Mouse (Mus musculus): Measurements from ENCODE around the gene Atp4b. TPM values are rescaled to one million over a fixed set of nuclear protein-coding genes. Genes with fewer than 3 reads are reported as not detected.

Atp4b gene
- 0.23 and 0.52 TPM in 2 replicates for polyA plus RNA-seq (2012; rRNA removed)

- WGBS, result 82% methylated on average over 5 of the region's 5 CpGs
- no peak for DNase-seq (ENCODE audit: low read depth, low spot score)
Measured at GRCm38 (mm10) chr8:13396725-13397124, at the start of gene Atp4b. Gene Atp4b (minus strand): TSS chr8:13396825.

DNA sequence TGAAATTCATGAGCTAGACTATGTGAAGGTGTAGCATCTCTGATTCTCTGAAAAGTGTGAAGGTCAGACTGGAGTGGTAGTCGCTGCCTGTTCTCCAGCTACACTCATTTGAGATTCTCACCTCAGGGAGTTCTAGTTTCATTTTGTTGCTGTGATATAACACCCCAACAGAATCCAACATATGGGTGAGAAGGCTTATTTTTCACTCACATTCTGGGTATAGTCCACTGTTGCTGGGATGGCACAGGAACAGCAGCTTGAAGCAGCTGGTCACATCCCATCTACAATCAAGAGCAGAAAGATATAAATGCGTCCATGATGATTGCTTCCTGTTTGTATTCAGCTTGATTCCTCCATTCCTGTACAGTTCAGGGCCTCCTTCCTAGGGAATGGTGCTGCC is 45.5 kb upstream of the Atp4b start:
- DNase-seq (ENCODE audit: low read depth, low spot score), result no peak
- WGBS, result 85% methylated on average over 2 of the region's 2 CpGs

- no peak for DNase-seq (ENCODE audit: low read depth, low spot score)
- 65% methylated on average over 2 of the region's 2 CpGs for WGBS
Measured at GRCm38 (mm10) chr8:13437531-13437930, 40.9 kb upstream of the Atp4b start.

- DNase-seq (ENCODE audit: low read depth, low spot score), result no peak
- 14% methylated on average over 8 of the region's 8 CpGs for WGBS
Measured at GRCm38 (mm10) chr8:13436052-13436451, 39.4 kb upstream of the Atp4b start.

DNA sequence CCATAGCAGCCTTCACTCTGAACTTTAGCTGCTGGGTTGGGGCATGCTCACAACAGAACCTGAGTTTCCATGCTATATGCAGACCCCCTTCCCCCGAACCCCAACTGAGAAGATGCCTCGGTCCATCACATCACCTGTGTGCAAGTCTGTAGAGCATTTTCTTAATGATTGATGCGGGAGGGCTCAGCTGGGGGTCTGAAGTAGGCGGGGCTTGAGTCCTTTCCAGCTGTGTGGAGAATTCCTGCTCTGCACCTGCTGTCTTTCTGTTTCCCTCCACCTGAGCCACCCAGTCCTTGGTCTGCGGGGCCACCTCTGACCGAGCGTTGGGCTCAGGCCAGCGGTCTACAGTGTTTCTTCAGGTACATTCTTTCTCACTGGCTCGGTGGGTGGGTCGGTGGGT is 38.3 kb upstream of the Atp4b start, which contains the start of gene Tmem255b:
Gene Tmem255b (plus strand): TSS at position 301 of the 400 bp plus-strand sequence.
- WGBS, result 26% methylated on average over 10 of the region's 10 CpGs
- no peak for DNase-seq (ENCODE audit: low read depth, low spot score)

GRCm38 (mm10) chr8:13433130-13433529 is 36.5 kb upstream of the Atp4b start:
- DNase-seq (ENCODE audit: low read depth, low spot score), result no peak
- 36% methylated on average over 5 of the region's 5 CpGs for WGBS

GRCm38 (mm10) chr8:13430866-13431265 is 34.2 kb upstream of the Atp4b start:
- no peak for DNase-seq (ENCODE audit: low read depth, low spot score)

DNA sequence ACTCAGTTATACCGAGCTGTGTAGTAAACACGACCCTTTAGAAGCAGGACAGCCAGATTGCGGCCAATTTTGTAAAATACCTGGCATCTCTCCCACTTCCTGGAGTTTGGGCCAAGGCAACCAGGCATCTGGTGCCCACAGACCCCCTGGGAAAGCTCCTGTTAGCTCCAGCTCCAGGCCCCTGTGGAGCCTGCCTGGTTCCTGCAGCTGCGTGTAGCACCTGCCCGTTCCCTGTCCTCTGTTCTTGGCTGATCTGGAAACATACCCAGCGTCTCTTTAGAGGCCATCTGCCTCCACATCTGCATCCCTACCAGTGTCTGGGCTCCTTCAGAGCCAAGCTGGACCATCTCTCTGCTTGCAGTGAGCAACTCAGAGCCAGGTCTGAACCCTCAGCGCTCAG is 33.8 kb upstream of the Atp4b start:
- no peak for DNase-seq (ENCODE audit: low read depth, low spot score)
- 40% methylated on average over 7 of the region's 7 CpGs for WGBS

DNA sequence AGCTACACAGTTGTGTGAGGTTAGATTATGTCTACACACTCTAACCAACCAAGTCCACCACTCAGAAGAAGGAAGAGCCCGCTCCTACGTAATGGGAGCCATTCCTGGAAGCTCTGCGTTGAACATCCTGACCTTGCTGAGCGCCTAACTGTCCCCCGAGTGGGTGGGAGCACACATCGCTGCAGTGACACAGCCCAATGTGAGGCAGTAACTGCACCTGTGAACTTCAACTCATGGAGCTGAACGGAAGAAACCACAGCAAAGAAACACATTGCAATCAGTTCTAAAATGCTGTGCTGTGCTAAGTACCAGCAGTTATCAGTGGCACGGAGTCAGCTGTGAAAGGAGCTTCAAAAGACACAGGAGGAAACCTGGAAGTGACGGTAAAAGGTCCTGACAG is 31.5 kb upstream of the Atp4b start:
- WGBS, result 75% methylated on average over 9 of the region's 9 CpGs
- DNase-seq (ENCODE audit: low read depth, low spot score), result no peak

- no peak for DNase-seq (ENCODE audit: low read depth, low spot score)
- WGBS, result 58% methylated on average over 6 of the region's 6 CpGs
Measured at GRCm38 (mm10) chr8:13427351-13427750, 30.7 kb upstream of the Atp4b start.

DNA sequence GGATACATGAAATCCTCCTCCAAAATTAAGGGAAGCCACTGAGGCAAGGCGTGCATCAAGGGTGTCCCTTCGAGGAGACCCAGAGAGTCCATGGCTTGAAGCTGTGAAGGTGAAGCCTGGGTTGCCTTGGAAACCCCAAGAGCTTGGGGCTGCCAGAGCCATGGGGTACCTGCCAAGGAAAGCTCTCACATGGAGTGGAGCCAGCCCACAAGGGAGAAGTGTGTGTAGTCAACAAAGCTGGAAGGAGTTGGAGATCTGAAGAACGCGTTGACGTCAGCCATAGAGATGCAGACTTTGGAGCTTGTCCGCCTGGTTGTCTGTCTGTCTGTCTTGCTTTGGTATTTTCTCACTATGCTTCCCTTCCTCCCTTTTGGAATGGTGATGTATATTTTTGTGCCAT is 24.3 kb upstream of the Atp4b start:
- no peak for DNase-seq (ENCODE audit: low read depth, low spot score)
- WGBS, result 90% methylated on average over 6 of the region's 6 CpGs

GRCm38 (mm10) chr8:13419111-13419639 is 22.6 kb upstream of the Atp4b start:
- 27% methylated on average over 2 of the region's 2 CpGs for whole genome bisulfite sequencing

GRCm38 (mm10) chr8:13415879-13416278 is 19.3 kb upstream of the Atp4b start:
- no peak for DNase-seq (ENCODE audit: low read depth, low spot score)
- 62% methylated on average over 10 of the region's 10 CpGs for WGBS

More at GRCm38 (mm10) chr8:13419111-13419639, 22.6 kb upstream of the Atp4b start:
- no peak for DNase-seq (ENCODE audit: low read depth, low spot score)

DNA sequence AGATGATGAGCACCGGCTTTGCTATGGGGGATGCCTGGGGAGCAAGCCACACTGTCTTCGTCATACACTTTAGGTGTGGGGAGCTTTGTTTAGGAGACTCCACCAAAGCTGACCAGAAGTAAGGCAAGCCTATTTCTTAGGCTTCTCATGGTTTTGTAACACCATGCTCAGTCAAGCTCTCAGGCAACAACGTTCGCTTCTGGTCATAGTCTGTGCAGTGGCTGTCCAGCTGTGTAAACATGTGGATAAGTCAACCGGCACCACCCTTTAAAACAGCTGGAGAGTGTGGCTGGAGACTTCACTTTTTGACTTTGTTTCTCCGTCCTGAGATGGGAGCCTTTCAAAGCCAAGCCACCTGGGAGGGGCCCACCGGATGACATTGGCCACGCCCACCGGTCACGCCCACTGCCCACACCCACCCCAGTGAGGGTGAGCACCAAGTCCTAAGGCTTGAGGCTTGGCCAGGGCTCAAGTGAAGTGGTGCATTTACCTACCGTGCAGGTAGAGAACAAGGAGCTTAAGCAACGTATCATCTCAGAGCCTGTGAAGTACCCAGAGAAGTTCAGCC is 17.3 kb upstream of the Atp4b start:
- no peak for DNase-seq (ENCODE audit: low read depth, low spot score)
- 30% methylated on average over 12 of the region's 12 CpGs for WGBS

- 60% methylated on average over 13 of the region's 13 CpGs for WGBS
- peak; percentile 22 for DNase-seq (ENCODE audit: low read depth, low spot score)
Measured at GRCm38 (mm10) chr8:13412891-13413558, 16.4 kb upstream of the Atp4b start.

DNA sequence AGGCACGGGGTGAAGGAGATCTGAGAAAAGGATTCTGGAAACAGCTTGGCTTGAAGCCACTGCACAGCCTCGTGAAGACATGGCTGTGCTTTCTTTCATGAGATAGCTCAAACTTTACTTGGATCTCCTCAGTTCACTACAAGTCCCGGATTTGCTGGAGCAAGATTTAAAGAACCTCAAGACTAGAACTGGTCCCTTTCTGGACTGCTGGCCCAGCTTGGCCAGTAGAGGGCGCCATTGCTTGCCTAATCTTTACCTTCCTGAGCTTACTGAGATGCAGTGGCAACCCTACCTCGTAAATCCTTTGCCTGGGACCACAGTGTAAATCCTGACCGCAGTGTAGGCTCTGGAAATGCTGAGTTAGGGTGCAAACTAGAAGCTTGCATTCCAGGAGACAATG is 15.0 kb upstream of the Atp4b start:
- 23% methylated on average over 6 of the region's 6 CpGs for WGBS
- DNase-seq (ENCODE audit: low read depth, low spot score), result peak; percentile 29

- DNase-seq (ENCODE audit: low read depth, low spot score), result no peak
- 80% methylated on average over 5 of the region's 5 CpGs for WGBS
Measured at GRCm38 (mm10) chr8:13406011-13406410, 9.4 kb upstream of the Atp4b start.

- no peak for DNase-seq (ENCODE audit: low read depth, low spot score)
- WGBS, result 77% methylated on average over 5 of the region's 5 CpGs
Measured at GRCm38 (mm10) chr8:13404666-13405131, 8.1 kb upstream of the Atp4b start, which contains the start of gene Grk1. Gene Grk1 (plus strand): TSS chr8:13405081.

DNA sequence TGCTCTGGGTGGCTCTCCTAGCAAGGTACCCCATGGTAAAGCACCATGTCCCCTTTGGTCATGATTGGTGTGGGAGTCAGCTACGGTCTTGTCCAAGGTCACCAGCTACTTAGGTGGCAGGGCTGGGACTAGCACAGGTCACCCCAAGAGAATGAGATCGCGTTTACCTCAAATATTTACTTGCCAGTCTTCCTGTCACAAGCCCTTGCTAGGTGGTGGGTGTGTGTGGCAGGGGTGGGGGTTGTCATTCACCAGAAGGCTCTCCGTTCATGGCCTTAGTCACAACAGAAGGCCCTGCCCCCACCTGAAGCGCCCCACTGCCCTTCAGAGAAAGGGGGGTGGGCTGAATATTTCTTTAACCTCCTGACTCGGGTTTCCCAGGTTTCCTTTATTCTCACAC is 6.9 kb upstream of the Atp4b start:
- 34% methylated on average over 6 of the region's 6 CpGs for WGBS
- no peak for DNase-seq (ENCODE audit: low read depth, low spot score)

DNA sequence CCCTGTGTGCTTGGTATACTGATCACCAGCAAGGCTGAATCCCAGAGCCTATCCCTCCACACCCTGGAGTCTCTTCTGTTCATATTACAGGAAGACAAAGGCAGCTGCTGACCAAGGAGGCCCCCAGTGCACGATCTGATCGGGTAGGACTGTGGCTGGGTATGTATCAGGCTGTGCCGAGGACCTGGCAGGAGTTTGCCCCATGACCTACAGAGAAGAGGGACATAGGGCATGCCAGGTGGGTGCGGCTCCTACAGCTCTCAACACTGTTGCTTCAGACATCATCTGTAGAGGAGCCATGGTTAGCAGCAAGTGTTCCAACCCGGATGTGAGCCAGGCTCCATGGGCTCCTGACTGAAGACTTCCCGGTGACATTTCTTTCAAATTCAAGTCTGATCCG is 2.8 kb downstream of the Atp4b start:
- DNase-seq (ENCODE audit: low read depth, low spot score), result peak; percentile 8
- WGBS, result 49% methylated on average over 7 of the region's 7 CpGs

DNA sequence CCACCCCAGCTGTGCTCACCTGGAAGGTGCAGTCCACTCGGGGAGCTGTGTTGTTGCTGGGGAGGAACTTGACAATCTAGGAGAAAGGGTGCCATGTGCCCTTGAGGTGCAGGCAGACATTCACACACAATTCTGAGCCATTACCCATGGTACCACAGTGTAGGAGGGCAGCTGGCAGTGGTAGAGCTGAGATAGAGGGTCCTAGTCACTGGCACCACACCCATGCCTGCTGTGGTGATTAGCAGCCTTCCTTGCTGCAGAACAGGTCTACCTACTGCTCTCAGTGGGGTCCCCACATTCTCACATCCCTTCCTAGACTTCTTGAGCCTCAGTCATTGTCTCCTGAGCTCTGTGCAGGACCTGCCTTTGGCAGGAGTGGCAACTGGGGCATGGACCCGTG is 7.9 kb downstream of the Atp4b start:
- DNase-seq (ENCODE audit: low read depth, low spot score), result no peak
- WGBS, result 45% methylated on average over 2 of the region's 2 CpGs
